Mouse (Mus musculus): ENCODE results near the gene Reps2.

- TF ChIP-seq TAL1 (IDR thresholded peaks at IDR 0.05; ENCODE audit: low read length) (no peak), GATA1 (IDR thresholded peaks at IDR 0.05; ENCODE audit: low read length) (no peak)
Observed at GRCm38 (mm10) chrX:162591005-162591801, 52.2 kb downstream of the Reps2 start.

Measured in erythroblast, embryonic 14.5 days (primary cell).